Mouse (Mus musculus) intestine, embryonic 14.5 days (tissue): ENCODE data around the gene Mtmr10. TPM values are rescaled to one million over a fixed set of nuclear protein-coding genes. Genes with fewer than 3 reads are reported as not detected.

Source experiments
- ATAC-seq: fragments of 200-750 bp; cut with Nextera tagmentation; replicated peaks from 2 replicates; pipeline ENCODE4 v1.8.0; 2017; ENCODE audit warnings: low read depth, moderate number of reproducible peaks, moderate TSS enrichment, moderate library complexity; ENCODE audit not compliant: low FRiP score, low TSS enrichment
- DNase-seq: peaks from one replicate; pipeline ENCODE4 v3.0.0-alpha.2; 2018; ENCODE audit warnings: low spot score
- H3K27ac ChIP-seq: fragments of 300-500 bp; sonication (generic); 2 replicates; pipeline ENCODE4 v1.5.1; 2014; ENCODE audit warnings: low read depth, mild to moderate bottlenecking, control low read depth
- H3K27me3 ChIP-seq: fragments of 300-500 bp; sonication (generic); replicated peaks from 2 replicates; pipeline ENCODE4 v1.6.1; 2014; ENCODE audit warnings: low read length, control low read depth; ENCODE audit not compliant: control insufficient read depth, insufficient read depth
- H3K36me3 ChIP-seq: fragments of 300-500 bp; sonication (generic); 2 replicates; pipeline ENCODE4 v1.6.1; 2014; ENCODE audit warnings: low read length, control low read depth; ENCODE audit not compliant: control insufficient read depth, insufficient read depth
- H3K4me1 ChIP-seq: fragments of 300-500 bp; sonication (generic); replicated peaks from 2 replicates; pipeline ENCODE4 v1.6.1; 2014; ENCODE audit warnings: low read length, control low read depth, mixed read lengths; ENCODE audit not compliant: control insufficient read depth, insufficient read depth
- H3K4me2 ChIP-seq: fragments of 300-500 bp; sonication (generic); 2 replicates; pipeline ENCODE4 v1.6.1; 2014; ENCODE audit warnings: low read length
- H3K4me3 ChIP-seq: fragments of 300-500 bp; sonication (generic); 2 replicates; pipeline ENCODE4 v1.5.1; 2014; ENCODE audit warnings: low read depth, low read length, control low read depth, mixed read lengths
- H3K9ac ChIP-seq: fragments of 300-500 bp; sonication (generic); 2 replicates; pipeline ENCODE4 v1.6.1; 2014; ENCODE audit warnings: mild to moderate bottlenecking, low read length
- H3K9me3 ChIP-seq: fragments of 300-500 bp; sonication (generic); 2 replicates; pipeline ENCODE4 v1.6.1; 2016; ENCODE audit warnings: low read length, control low read depth; ENCODE audit not compliant: control insufficient read depth
- WGBS: fragments of 180-500 bp; shearing (Covaris S2); extraction: QIAGEN DNeasy Blood & Tissue Kit; methylation state at CpG from one replicate; pipeline ENCODE4 v1.1.7; 2014; 5-methylcytosine and 5-hydroxymethylcytosine counted together
- polyA plus RNA-seq: library from polyadenylated mRNA; unstranded; fragments of >200 nt; fragmentation: Nextera tagmentation; extraction: Ambion mirVana; gene quantifications from 2 replicates; pipeline ENCODE4 v1.2.1, GENCODE M21; 2014

Mtmr10 gene
- polyA plus RNA-seq, 1 experiment from 2014 or later: 8.8 TPM

DNA sequence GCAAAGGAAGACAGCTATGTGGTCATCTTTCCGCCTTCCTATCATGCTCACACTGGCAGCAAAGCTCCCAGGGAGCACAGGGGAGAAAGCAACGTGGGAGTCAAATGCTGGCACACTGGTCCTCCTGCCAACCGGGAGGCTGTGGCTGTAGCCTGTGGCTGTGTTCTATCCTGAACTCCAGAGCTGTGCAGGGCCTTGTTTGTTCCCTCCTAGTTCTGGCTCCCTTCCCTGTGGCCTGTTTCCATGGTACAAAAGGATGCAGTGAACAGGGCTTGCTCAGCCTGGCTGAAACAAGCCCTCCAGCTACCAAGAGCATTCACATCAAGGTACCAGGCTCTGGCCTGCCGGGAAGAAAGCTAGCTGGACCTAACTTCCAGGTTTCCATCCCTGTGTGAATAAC lies 63.6 kb downstream of the Mtmr10 start:
- Histone ChIP-seq H3K9ac (no peak overlapping the region), H3K36me3 (peaks cover 63% of the 10 kb centered on the region), H3K27ac (no peak overlapping the region), H3K4me1 (no peaks in the 10 kb centered on the region), H3K4me2 (no peak overlapping the region), H3K27me3 (no peaks in the 10 kb centered on the region), H3K4me3 (no peak overlapping the region), H3K9me3 (no peaks in the 10 kb centered on the region)
- DNase-seq (no peak), ATAC-seq (no peak)
- 88% methylated on average over 4 of the region's 4 CpGs for WGBS

DNA sequence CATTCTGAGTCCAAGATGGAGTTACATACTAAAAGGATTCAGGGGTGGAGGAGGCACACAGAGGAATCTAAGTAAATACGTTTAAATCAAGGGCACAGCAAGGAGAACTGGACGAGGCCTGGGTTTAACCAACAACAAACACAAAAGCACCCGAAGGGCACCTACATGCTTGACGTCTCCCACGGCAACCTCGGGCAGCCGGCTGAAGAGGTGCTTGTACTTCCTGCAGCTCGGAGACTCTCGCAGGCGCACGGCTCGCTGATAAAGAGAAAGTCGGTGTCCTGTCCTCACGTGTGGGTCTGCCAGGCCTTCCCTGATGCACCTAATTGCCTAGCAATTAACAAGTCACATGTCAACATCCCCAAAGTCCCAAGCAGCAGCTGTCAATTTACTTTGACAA lies 66.8 kb downstream of the Mtmr10 start:
- Histone ChIP-seq H3K9me3 (no peaks in the 10 kb centered on the region), H3K4me2 (no peak overlapping the region), H3K36me3 (peaks cover 51% of the 10 kb centered on the region), H3K27me3 (no peaks in the 10 kb centered on the region), H3K4me3 (no peak overlapping the region), H3K9ac (no peak overlapping the region), H3K4me1 (no peaks in the 10 kb centered on the region), H3K27ac (no peak overlapping the region)
- ATAC-seq (no peak), DNase-seq (no peak)
- 75% methylated on average over 14 of the region's 14 CpGs for WGBS

DNA sequence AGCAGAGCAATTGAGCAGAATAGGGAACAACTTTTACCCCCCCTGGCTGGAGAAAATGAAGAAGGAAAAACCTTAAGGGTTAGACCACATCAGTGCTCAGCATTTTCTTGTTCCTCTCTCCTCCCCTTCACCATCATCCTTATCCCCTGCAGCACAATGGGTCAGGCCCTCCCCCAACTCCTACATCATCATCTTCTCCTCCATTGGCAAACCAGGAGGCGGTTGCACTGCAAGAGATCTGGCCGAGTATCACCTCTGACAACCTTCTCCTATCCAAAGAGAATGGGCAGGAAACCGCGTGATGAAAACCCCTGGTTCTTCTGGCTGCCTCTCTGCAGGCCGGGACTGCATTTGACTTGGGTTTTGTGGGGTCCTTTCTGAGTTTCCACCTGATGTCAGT lies 69.2 kb downstream of the Mtmr10 start:
- H3K4me3 ChIP-seq: no peak overlapping the region
- no peak overlapping the region for H3K4me2 ChIP-seq
- no peak overlapping the region for H3K27ac ChIP-seq
- 86% methylated on average over 5 of the region's 5 CpGs for WGBS
- H3K36me3 ChIP-seq: peaks cover 55% of the 10 kb centered on the region
- H3K9me3 ChIP-seq: no peaks in the 10 kb centered on the region
- DNase-seq: no peak
- H3K27me3 ChIP-seq: no peaks in the 10 kb centered on the region
- H3K4me1 ChIP-seq: no peaks in the 10 kb centered on the region
- ATAC-seq: no peak
- H3K9ac ChIP-seq: no peak overlapping the region

DNA sequence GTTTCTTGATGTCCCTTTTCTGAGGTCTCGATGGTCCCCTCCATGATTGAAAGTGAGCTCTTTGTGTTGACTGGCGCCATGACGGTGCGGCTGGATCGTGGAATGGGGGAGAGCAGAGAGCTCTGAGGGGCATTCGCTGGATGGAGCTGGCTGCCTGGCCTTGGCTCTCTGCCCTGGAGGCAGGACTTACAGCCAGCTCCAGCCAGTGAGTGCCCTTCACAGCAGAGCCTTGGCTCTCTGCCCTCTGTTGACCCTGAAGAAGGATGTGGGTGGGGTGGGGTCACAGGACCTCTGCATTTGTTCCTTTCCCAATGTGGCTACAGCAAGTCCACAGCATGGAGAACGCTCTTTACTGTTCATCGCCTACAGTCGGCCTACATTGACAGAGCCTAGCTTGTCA lies 70.0 kb downstream of the Mtmr10 start:
- ATAC-seq: no peak
- 88% methylated on average over 9 of the region's 9 CpGs for WGBS
- Histone ChIP-seq H3K4me3 (no peak overlapping the region), H3K4me2 (no peak overlapping the region), H3K9ac (no peak overlapping the region), H3K9me3 (no peaks in the 10 kb centered on the region), H3K36me3 (peaks cover 55% of the 10 kb centered on the region), H3K27me3 (no peaks in the 10 kb centered on the region), H3K27ac (no peak overlapping the region), H3K4me1 (no peaks in the 10 kb centered on the region)
- no peak for DNase-seq

DNA sequence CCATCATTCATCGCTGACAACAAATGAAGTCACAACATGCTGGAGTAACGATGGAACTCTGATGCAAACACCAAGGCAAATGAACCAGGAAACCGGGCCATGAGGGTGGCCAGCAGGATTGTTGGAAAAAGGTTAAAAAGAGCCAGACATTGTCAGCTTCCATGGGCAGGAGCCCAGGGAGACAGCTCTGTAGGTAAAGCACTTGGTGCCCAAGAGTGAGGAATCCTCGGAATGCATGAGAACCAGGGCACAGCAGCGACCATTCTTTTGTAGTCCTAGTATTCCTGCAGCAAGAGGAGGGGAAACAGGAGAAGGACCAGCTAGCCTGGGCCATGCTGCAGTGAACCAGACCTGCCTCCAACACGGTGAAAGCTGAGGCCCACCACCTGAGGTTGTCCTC lies 71.2 kb downstream of the Mtmr10 start:
- ATAC-seq (no peak), DNase-seq (no peak)
- Histone ChIP-seq H3K9ac (no peak overlapping the region), H3K27ac (no peak overlapping the region), H3K4me2 (no peak overlapping the region), H3K27me3 (no peaks in the 10 kb centered on the region), H3K9me3 (no peaks in the 10 kb centered on the region), H3K4me3 (no peak overlapping the region), H3K4me1 (no peaks in the 10 kb centered on the region), H3K36me3 (peaks cover 55% of the 10 kb centered on the region)
- 85% methylated on average over 6 of the region's 6 CpGs for WGBS

DNA sequence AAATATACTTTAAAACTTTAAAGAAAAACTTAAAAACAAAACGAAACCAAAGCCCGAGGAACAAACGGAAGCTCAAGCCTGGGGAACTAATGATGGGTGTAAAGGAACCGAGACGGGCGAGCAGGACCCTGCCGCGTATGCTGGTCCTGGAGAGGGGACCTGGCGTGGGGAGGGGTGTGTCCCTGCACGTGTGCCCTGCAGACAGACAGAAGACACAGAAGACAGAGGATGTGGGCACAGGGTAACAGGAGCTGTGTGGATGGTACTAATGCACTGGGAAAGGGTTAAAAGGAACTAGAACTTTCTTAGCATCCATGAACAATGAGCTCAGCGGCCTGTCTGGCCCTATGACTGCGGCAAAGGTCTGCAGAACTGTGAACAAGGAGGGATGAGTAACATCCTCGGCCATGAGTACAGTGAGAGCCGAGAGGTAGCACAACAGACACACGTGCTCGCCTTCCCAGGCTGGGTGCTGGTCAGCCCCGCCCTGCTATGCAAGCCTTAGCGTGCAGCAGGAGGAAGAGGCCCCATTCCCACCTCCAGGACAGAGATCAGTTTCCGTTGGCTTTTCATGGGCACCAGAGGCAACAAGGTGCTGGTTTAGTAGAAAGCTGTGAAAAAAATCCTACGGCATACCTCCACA lies 72.6 kb downstream of the Mtmr10 start:
- no peaks in the 10 kb centered on the region for H3K27me3 ChIP-seq
- peak; percentile 68; the same call in 1 of the 2 replicates for ATAC-seq
- 84% methylated on average over 20 of the region's 20 CpGs for WGBS
- no peak overlapping the region for H3K4me2 ChIP-seq
- no peak overlapping the region for H3K9ac ChIP-seq
- no peak overlapping the region for H3K4me3 ChIP-seq
- no peak overlapping the region for H3K27ac ChIP-seq
- H3K36me3 ChIP-seq: peaks cover 62% of the 10 kb centered on the region
- DNase-seq: no peak
- no peaks in the 10 kb centered on the region for H3K4me1 ChIP-seq
- H3K9me3 ChIP-seq: no peaks in the 10 kb centered on the region

DNA sequence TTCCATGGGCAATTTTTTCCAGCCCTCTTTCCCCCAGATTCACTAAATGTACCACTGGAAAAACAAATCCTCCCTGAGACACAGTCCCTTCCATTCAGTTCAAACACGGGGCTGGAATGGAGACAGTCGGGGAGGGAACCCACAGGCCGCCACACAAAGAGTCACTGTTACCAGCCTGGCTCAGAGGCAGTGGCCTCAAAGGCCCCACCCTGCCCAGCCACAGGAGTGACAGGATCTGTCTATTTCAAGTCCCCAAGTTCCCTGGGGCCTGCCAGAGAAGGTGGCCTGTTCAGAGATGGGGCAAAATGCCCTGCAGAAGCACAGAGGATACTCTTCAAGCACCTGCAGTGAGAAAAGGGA lies 73.1 kb downstream of the Mtmr10 start:
- no peak for DNase-seq
- H3K4me3 ChIP-seq: no peak overlapping the region
- WGBS: 75% methylated on average over 3 of the region's 3 CpGs
- H3K27me3 ChIP-seq: no peaks in the 10 kb centered on the region
- H3K27ac ChIP-seq: no peak overlapping the region
- H3K9me3 ChIP-seq: no peaks in the 10 kb centered on the region
- H3K36me3 ChIP-seq: peaks cover 66% of the 10 kb centered on the region
- no peak overlapping the region for H3K9ac ChIP-seq
- H3K4me1 ChIP-seq: no peaks in the 10 kb centered on the region
- peak; percentile 62; the same call in 1 of the 2 replicates for ATAC-seq
- H3K4me2 ChIP-seq: no peak overlapping the region

DNA sequence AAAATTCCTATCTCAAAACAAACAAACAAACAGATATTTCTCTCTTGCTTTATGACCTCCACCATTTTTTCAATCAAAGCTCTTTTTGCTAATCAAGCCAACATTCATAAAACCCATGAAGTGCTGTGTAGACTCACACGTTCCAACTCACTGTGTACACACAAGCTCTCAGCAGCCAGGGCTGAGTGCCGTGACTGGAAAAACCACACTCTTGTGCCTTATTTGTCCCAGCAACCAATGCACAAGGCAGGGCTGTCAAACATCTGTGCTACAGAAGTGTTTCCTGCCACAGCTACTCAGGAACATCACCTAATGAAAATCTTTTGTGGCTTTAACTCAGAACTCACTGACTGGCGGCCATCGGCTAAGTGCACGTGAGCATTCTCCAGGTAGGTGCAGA lies 78.4 kb downstream of the Mtmr10 start:
- Histone ChIP-seq H3K4me2 (no peak overlapping the region), H3K9ac (no peak overlapping the region), H3K4me1 (no peaks in the 10 kb centered on the region), H3K9me3 (no peaks in the 10 kb centered on the region), H3K27me3 (no peaks in the 10 kb centered on the region), H3K27ac (no peak overlapping the region), H3K36me3 (peaks cover 86% of the 10 kb centered on the region), H3K4me3 (no peak overlapping the region)
- DNase-seq (no peak), ATAC-seq (no peak)
- WGBS: 91% methylated on average over 5 of the region's 5 CpGs

DNA sequence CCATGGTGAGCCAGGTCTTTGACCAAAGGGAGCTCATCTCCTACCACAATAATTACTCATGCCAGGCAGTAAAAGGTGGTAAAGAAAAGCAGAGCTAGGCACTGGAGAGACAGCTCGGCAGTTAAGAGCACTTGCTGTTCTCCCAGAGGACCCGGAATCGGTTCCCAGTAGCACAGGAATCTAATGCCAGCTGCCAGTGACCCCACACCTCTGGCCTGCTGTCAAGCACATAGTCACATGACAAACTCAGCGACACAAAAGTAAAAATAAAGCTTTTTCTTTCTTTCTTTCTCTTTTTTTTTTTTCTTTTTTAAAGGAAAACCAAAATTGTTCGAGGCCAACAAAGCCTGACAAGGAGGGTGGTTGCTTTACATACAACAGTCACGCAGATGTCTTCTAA lies 82.4 kb downstream of the Mtmr10 start:
- Histone ChIP-seq H3K36me3 (peaks cover 54% of the 10 kb centered on the region), H3K9ac (no peak overlapping the region), H3K4me1 (peaks cover 6% of the 10 kb centered on the region; the same call in 1 of the 2 replicates), H3K4me2 (no peak overlapping the region), H3K9me3 (no peaks in the 10 kb centered on the region), H3K27ac (no peak overlapping the region), H3K4me3 (no peak overlapping the region), H3K27me3 (no peaks in the 10 kb centered on the region)
- WGBS: 87% methylated on average over 6 of the region's 6 CpGs
- no peak for ATAC-seq
- DNase-seq: no peak
